Mouse (Mus musculus) thymus, postnatal 4 days (tissue): ENCODE data around the gene Psma5.
"Not testable (repeated sequence)": the region's sequence is repeated elsewhere in the genome, so short reads cannot be mapped to it uniquely, and the experiment has no call there.

Experiments used
- DNase-seq: peaks from one replicate; pipeline ENCODE4 v3.0.0; 2021

Psma5 gene

DNA sequence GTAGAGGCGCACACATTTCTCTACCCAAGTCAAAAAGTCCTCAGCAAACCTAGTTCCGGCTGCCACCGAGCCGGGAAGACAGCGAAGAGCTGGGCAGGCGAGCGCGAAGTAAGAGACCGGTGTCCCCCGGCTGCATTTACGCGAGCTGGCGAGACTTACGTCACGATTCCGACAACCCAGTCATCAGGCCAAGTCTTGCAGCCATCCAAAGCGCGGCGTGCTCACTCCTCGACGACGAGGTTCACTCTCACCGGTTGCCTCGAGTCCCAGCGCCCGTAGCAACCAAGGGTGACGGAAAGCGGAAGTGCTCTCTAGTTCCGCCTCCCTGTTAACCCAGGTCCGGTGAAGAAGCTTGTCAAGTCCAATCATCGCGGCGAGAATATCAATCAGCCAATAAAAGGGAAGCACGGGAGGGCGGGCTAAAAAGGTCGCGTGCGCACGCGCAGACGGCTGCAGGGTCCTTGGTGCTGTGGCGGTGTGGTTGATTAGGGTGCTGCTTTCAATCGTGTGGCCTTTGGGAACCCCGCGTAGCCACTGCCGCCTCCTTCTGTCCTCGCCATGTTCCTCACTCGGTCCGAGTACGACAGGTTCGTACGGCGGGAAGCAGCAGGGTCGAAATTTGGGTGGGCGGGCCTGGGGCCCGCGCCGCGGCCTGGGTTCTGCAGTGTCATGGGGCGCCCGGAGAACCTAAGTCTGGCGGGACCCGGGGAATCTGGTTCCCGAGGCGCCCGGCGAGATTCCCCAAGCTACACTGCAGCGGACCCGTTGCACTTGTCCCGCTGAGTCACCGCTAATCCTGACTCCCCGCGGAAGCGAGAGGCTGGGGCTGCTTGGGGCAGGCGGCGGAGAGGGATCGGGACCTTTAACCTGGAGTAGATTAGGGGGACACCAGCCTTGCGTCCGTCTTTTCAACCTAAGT is at the start of gene Psma5:
Psma5 (plus strand) TSS at position 208 of the 919 bp plus-strand sequence.
- DNase-seq = peak; percentile 94

- no peak for DNase-seq
Observed at GRCm38 (mm10) chr3:108209001-108209400, 47.7 kb upstream of the Psma5 start.

- no peak for DNase-seq
Observed at GRCm38 (mm10) chr3:108209536-108209935, 47.2 kb upstream of the Psma5 start.

DNA sequence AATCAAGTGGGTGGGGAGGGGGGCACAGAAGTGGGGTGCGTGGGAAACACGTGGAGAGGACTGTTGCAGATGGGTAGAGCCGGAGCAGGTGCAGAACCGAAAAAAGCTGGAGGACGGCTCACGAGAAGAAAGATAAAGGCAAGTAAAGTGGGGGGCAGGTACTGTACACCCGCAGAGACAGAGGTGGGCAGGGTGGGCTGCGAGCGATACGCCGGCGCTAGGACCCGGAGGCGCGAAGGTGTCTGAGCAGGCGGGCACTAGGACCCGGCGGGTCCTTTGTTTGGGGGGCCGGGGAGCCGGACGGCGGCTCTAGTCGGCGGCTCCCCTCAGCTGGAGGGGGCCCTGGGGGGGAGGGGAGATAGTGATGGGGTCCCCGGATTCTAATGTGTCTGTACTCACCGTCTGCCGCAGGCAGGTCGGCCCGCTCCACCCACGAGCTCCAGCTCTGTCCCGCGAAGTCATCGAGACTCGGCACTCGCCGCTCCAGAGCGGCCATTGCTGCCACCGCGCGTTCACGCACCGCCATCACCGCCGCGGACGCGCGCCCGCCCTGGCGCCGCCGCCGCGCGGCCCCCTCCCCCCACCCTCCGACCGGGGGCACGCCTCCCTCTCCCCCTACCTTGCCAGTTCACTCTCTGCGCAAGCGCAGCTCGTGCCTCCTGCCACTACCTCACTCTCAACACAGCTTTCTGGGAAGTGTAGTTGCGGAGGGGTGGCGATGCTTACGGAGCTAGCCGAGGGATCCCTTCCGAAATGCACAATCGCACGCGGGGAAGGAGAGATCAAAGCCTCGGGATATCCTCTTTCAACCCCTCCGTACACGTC is 46.6 kb upstream of the Psma5 start:
- peak; percentile 95 for DNase-seq

GRCm38 (mm10) chr3:108210771-108211139 is 46.0 kb upstream of the Psma5 start, which contains the start of gene Atxn7l2:
Gene Atxn7l2 (minus strand): TSS chr3:108210934.
- DNase-seq = peak; percentile 78

- DNase-seq = no peak
Observed at GRCm38 (mm10) chr3:108211845-108212244, 44.9 kb upstream of the Psma5 start.

DNA sequence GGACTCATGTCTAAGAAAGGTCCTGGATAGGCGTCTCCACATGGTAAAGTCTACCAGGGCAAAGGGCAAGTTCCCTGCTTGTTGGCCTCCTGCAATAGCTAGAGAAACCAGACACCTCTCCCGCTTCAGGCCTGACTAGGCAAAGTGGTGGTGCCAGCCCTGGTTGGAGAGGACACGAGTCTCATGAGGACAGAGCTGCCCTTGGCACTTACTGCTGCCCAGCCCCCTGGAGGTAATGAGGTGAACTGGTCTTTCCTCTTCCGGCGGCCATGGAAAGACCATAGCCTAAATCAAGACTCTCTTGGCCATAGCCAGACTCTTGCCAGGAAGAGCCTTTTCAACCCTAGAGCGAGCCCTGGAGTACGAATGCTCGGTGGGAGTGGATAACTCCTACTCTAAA is 44.3 kb upstream of the Psma5 start:
- DNase-seq = no peak

DNA sequence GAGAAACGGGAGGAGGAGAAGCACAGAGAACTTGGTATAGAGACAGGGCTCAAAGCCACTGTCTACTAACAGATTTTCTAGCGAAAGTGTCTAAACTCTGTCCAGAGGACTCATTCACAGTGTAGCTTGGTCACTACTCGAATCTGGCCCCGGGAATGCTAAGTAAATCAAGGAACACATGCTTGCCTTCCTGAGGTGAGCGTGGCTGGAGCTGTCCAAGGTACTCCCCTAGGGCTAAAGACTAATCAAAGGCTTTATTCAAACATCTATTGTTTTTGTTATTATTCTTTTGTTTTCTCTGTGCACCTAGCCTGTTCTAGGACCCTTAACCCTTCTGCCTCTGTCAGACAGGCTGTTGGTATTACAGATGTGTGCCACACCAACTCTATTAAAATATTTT is 42.0 kb upstream of the Psma5 start:
- no peak for DNase-seq

DNA sequence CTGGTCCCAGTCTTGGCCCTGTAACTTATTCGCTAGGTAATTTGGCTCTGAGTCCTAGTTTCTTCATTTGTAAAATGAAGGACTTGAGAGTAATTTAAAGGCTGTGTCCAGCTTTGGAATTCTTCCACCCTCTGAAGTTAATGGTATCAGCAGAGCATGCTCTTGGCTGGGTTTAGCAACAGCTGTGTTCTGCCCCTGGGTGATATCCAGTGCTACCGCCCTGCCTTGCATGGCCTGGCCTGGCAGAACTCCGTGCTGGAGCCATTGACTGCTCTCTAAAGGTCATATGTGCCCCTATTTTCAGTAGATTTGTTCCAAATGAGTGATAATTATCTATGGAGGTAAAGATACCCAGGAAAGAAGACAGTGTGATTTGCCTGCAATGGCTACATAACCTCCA is 36.1 kb upstream of the Psma5 start:
- DNase-seq = no peak

GRCm38 (mm10) chr3:108225711-108226557 is 30.8 kb upstream of the Psma5 start:
- DNase-seq = no peak

DNA sequence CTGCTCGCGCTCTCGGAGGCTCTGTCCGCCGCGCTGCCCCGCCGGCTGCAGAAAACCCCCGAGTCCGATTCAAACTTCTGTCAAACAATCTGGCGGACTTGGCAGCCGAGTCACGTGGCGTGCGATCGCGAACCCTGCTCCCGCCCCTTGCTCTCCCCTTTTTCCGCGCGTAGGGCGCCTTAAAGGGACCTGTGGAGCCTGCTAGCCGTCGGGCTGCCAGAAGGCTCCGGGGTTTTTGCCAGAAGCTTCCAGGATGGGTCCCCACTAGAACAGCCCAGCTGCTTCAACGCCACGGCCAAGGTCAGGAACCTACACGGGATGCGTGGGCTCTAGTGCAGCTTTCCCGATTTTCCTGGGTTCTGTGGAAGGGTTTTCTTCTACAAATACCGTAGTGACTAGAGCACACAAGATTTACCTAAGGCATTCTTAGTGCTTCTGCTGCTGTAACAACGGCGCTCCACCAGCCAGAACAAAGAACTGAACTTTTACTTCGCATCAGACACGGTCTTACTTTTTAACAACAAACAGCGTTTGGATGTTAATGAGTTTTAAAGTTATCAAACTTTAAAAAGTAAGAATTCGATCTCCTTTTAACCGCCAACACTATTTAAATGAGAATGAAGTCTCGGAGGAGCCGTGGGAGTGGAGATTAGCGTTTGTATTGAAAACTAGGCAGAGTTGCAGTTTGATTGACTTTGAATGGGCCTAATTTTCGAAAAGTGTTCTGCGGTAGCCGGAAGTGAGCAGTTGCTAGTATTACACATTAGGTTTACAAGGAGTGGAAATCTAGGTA is 30.0 kb upstream of the Psma5 start, which contains the start of gene Sypl2:
Sypl2 (minus strand) TSS at position 91 of the 793 bp plus-strand sequence.
- DNase-seq = peak; percentile 48

DNA sequence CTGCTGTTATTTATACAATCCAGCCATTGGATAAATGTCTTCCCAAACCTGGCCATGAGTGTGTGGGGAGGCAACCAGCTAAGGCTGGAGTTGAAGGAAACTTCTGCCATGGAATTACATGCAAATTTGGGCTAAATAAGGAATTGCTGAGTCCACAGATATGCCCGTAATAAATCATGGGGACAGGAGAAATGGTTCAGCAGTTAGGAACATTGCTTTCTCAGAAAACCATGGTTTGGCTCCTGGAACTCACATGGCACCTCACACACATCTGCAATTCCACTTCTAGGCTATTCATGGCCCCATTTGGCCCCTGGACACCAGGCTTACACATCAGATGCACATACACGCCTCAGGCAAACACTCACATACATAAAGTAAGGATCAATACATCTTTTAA is 29.2 kb upstream of the Psma5 start:
- no peak for DNase-seq

DNA sequence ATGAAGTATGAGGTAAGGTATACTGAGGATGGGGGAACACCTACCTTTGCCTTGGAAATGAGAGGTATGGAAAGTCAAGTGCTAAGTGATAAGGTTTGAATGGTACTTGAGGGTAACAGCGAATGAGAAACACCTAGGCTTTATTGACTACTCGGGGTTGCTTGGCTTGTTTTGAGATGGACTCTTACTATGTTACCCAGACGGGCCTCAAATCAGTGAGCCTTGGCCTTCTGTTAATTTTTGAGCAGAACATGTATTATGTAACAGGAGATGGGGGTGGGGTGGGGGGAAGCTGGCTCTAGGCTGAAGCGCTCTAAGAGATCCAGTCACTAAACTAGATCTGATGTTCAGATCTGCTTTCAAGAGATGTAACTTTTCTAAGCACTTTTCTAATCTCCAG is 25.1 kb upstream of the Psma5 start:
- DNase-seq = no peak

- DNase-seq = not testable (repeated sequence)
Observed at GRCm38 (mm10) chr3:108237474-108238102, 19.1 kb upstream of the Psma5 start.

GRCm38 (mm10) chr3:108241243-108241839 is 15.4 kb upstream of the Psma5 start:
- DNase-seq = no peak

DNA sequence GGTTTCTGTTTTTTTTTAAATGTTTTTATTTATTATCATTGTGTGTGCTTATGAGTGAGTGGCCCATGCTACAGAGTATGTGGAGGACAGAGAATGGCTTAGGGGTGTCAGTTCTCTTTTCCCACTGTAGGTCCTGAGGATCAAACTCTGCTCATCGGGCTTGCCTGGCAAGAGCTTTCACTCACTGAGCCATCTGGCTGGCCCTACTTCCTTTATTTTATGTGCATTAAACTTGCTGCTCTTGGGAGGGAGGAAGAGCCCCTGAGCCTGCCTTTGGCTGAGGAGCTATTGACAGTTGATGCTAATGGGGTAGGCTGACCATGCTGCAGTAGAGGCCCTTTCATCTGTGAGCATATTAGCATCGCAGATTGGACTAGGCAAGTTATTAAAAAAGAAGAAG is 9.9 kb upstream of the Psma5 start:
- no peak for DNase-seq

DNA sequence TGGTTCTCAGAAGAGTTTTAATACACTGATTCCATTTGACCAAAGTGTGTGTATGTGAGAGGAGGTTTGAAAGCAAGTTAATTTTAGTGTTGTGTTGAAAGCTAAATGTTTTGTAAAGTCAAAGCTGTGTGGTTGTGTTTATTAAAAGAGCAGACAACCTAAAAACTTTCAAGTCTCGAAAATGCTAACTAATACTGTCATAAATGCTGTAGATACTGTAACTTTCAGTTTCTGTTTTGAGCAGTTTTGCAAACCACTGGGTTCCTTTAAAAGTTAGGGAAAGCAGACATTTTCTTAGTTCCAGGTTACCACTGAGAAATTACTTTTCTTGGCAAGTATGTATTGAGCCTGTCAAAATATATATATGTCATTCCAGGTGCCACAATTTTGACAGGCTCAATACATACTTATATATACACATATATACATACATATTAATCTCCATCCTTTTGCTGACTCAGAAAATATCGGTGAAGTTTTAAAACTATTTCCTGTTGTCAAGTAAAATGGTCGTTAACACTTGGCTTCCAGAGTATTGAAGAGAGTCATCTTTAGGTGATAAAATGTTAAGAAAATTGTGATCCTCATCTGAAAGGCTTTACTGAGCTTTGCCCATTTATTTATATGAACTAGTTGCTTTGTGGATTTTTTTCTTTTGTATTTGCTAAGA is 1.2 kb downstream of the Psma5 start:
- no peak for DNase-seq

DNA sequence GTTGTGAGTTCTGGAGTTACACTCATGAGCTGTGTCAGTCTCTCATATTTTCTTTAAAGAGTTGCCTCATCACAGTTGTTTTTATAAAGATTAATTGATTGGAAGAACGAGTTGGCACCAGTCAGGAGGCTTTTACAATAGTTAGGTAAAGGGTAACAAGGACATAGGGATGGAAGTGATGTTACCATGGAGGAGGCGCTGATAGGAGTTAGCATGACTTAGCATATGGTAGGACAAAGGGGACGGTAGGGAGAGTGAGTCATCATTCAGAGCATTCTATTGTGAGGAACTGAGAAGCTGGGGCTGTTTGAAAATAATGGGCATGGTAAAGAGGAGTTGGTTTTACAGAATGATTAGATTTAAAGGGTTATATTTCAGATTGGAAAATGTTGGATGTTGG is 2.6 kb downstream of the Psma5 start:
- DNase-seq = no peak

- not testable (repeated sequence) for DNase-seq
Observed at GRCm38 (mm10) chr3:108279495-108279894, 22.8 kb downstream of the Psma5 start.
